Mouse (Mus musculus) monocyte, adult 2 months (primary cell): ENCODE measurements at regions not wholly inside any gene's neighbourhood (a gene's known extent, or its start where the extent isn't known, plus 50 kb on each side); places are given as distances from the start of the nearest gene placed in this dataset.
"Not testable (repeated sequence)": the region's sequence is repeated elsewhere in the genome, so short reads cannot be mapped to it uniquely, and the experiment has no call there.

ENCODE experiments used
- DNase-seq, 2 experiments: peaks; one replicate each; pipeline ENCODE4 v3.0.0; 2022; ENCODE audit warnings: low spot score in 2 of 2, low read depth in 1 of 2

DNA sequence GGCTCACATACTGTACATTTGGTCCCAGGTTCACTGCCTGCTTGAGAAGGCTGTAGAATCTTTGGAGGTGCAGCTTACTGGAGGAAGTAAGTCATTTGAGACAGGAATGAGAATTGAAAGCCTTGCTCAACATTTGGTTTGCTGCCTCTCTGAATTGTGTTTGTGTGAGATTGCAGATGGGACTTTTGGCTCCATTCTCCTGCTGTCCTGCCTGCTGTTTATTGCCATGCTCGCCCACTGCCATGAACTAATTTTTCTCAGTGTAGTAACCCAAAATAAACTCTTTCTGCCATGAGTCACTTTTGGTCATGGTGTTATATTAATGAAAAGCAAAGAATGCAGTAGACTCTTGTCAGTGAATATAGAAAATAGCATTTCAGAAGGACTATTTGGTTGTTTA, 368.1 kb downstream of the Gm8797 start:
- DNase-seq, result no peak

DNA sequence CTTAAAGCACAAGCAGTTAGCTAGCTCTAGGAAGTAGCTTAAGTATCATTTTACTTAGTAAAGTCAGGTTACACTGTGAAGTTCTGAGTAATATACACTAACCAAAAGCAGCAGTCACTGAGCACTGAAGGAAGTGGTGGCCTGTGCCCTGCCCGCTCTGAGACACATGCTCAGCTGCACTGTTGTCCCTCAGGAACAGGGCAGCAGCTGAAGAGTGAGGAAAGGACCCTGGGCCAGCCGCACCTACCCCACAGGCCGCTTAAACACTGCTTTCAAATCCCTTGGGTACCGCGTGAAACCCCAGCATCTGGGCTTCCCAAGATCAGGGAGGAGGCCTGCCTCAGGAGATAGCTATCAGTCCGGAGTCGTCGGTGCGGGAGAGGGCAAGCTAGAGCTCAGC, 385.1 kb downstream of the Gm8797 start:
- DNase-seq, result not testable (repeated sequence)

GRCm38 (mm10) chr3:6137374-6137773, 386.8 kb downstream of the Gm8797 start:
- no peak for DNase-seq

GRCm38 (mm10) chr3:6173775-6174174, 423.2 kb downstream of the Gm8797 start:
- DNase-seq, result no peak

DNA sequence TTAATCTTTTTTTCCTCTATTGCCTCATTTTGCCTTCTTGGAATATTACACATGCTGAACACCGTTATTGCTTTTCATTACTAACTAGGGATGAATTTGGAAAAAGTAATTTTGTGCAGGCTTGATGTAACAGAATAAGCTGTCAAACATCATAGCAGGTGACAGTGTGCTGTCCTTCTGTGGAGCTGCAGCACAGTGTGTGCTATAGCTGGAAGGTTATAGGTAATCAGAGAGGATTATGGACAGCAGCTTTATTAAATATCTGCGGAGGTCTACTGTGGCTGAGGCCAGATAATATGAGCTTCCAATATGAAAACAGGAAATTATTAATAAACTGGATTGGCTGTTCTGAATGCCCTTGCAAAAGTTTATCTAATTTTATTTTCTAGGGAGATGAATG, 431.9 kb downstream of the Gm8797 start:
- no peak for DNase-seq

DNA sequence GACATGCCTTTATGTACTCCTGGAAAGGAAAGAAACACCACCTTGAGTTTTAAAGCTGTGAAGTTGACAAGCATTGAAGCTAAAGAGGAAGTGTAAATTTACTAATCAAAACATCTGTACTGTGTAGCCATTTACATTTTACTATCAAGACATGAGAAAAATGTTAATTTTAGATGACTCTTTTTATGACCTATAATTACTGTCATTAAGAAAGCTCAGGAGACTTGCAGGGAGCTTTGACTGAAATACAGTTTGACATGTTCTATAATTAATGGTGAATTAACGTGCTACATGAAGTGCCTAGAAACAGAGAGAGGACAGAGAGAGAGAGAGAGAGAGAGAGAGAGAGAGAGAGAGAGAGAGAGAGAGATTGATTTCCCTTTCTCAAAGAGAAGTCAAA, 432.8 kb downstream of the Gm8797 start:
- DNase-seq, result no peak

- DNase-seq, result no peak
Observed at GRCm38 (mm10) chr3:6204656-6205055, 415.6 kb downstream of the 1700008P02Rik start.

DNA sequence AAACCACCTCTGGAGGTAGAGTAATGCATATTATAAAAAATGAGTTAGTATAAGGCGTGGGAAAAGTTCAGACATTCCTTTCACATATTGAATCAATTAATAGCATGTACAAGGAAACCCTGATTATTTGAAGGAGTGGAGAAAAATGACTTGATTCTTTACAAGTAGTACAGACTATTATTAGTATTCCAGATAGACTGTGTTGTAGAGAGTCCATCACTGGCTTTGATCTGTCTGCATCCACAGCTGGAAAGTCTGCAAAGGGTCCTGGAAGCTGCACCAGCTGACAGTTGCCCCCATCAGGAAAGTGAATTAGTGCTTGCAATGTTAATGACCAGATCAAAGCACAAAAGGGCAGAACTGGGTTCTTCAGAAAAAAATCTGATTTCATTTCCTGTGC, 391.6 kb downstream of the 1700008P02Rik start:
- no peak for DNase-seq
